Mouse (Mus musculus) stomach, embryonic 14.5 days (tissue): ENCODE results near the gene N4bp2. TPM values are rescaled to one million over a fixed set of nuclear protein-coding genes. Genes with fewer than 3 reads are reported as not detected.

ENCODE experiments used
- polyA plus RNA-seq: library from polyadenylated mRNA; unstranded; fragments of >200 nt; fragmentation: Nextera tagmentation; extraction: Ambion mirVana; gene quantifications from 2 replicates; pipeline ENCODE4 v1.2.1, GENCODE M21; 2014

The N4bp2 gene
- polyA plus RNA-seq, 1 experiment from 2014 or later, result 48.0 TPM

Other genes starting within 250 kb of the N4bp2 start
- 133 and 149 TPM in 2 replicates for gene Smim14, start 226.3 kb upstream of the N4bp2 start, polyA plus RNA-seq
- gene Ube2k, start 226.3 kb upstream of the N4bp2 start, polyA plus RNA-seq, result 128 and 138 TPM in 2 replicates
- 96.1 and 106 TPM in 2 replicates for gene Pds5a, start 65.2 kb upstream of the N4bp2 start, polyA plus RNA-seq
- gene Rhoh, start 97.7 kb downstream of the N4bp2 start, polyA plus RNA-seq, result 0.67 TPM in 2 replicates
- gene Chrna9, start 171.4 kb downstream of the N4bp2 start, polyA plus RNA-seq, result not detected in 2 replicates
- 2.2 and 3.0 TPM in 2 replicates for gene 9130230L23Rik, start 240.8 kb downstream of the N4bp2 start, polyA plus RNA-seq